Mouse (Mus musculus) lung, embryonic 16.5 days (tissue): Measurements from ENCODE around the gene Pacsin2. TPM values are rescaled to one million over a fixed set of nuclear protein-coding genes. Genes with fewer than 3 reads are reported as not detected.

Experiments
- ATAC-seq: fragments of 200-750 bp; cut with Nextera tagmentation; 2 replicates; pipeline ENCODE4 v1.8.0; 2017; ENCODE audit warnings: low read depth, mild to moderate bottlenecking, moderate library complexity
- H3K27ac ChIP-seq: fragments of 300-500 bp; sonication (generic); 2 replicates; pipeline ENCODE4 v1.5.1; 2014; ENCODE audit warnings: mild to moderate bottlenecking, control low read depth, low read length
- H3K27me3 ChIP-seq: fragments of 300-500 bp; sonication (generic); 2 replicates; pipeline ENCODE4 v1.6.1; 2014; ENCODE audit warnings: low read depth, low read length, mixed read lengths; ENCODE audit not compliant: control insufficient read depth, insufficient read depth
- H3K36me3 ChIP-seq: fragments of 300-500 bp; sonication (generic); 2 replicates; pipeline ENCODE4 v1.6.1; 2014; ENCODE audit warnings: low read length; ENCODE audit not compliant: control insufficient read depth, insufficient read depth
- H3K4me1 ChIP-seq: fragments of 300-500 bp; sonication (generic); replicated peaks from 2 replicates; pipeline ENCODE4 v1.6.1; 2014; ENCODE audit warnings: low read length, mixed read lengths; ENCODE audit not compliant: control insufficient read depth, insufficient read depth
- H3K4me2 ChIP-seq: fragments of 300-500 bp; sonication (generic); 2 replicates; pipeline ENCODE4 v1.6.1; 2014; ENCODE audit warnings: low read depth, low read length, control low read depth
- H3K4me3 ChIP-seq: fragments of 300-500 bp; sonication (generic); 2 replicates; pipeline ENCODE4 v1.5.1; 2014; ENCODE audit warnings: mild to moderate bottlenecking, low read length, control low read depth
- H3K9ac ChIP-seq: fragments of 300-500 bp; sonication (generic); 2 replicates; pipeline ENCODE4 v1.6.1; 2014; ENCODE audit warnings: low read length, control low read depth
- H3K9me3 ChIP-seq: fragments of 300-500 bp; sonication (generic); 2 replicates; pipeline ENCODE4 v1.6.1; 2016; ENCODE audit warnings: low read length; ENCODE audit not compliant: control insufficient read depth
- WGBS: fragments of 180-500 bp; shearing (Covaris S2); extraction: QIAGEN DNeasy Blood & Tissue Kit; methylation state at CpG from one replicate; pipeline ENCODE4 v1.1.7; 2014; 5-methylcytosine and 5-hydroxymethylcytosine counted together
- polyA plus RNA-seq: library from polyadenylated mRNA; unstranded; fragments of >200 nt; fragmentation: Nextera tagmentation; extraction: Ambion mirVana; gene quantifications from 2 replicates; pipeline ENCODE4 v1.2.1, GENCODE M21; 2015

Gene Pacsin2
- polyA plus RNA-seq, 1 experiment from 2014 or later: 71.4 TPM

GRCm38 (mm10) chr15:83432231-83433031 lies 32.0 kb downstream of the Pacsin2 start:
- Histone ChIP-seq H3K9ac (peak overlapping the region; percentile 62), H3K4me3 (peak overlapping the region; percentile 25), H3K9me3 (no peaks in the 10 kb centered on the region), H3K4me1 (peaks cover 27% of the 10 kb centered on the region), H3K36me3 (no peaks in the 10 kb centered on the region), H3K27ac (peak overlapping the region; percentile 94), H3K4me2 (peak overlapping the region; percentile 51), H3K27me3 (no peaks in the 10 kb centered on the region)
- 32% methylated on average over 15 of the region's 15 CpGs for WGBS
- peak; percentile 83 for ATAC-seq

GRCm38 (mm10) chr15:83430986-83431763 lies 33.2 kb downstream of the Pacsin2 start:
- Histone ChIP-seq H3K4me2 (no peak overlapping the region), H3K27me3 (no peaks in the 10 kb centered on the region), H3K4me1 (peaks cover 37% of the 10 kb centered on the region), H3K9me3 (no peaks in the 10 kb centered on the region), H3K9ac (no peak overlapping the region), H3K36me3 (no peaks in the 10 kb centered on the region), H3K27ac (peak overlapping the region; percentile 94), H3K4me3 (no peak overlapping the region)
- WGBS: 75% methylated on average over 14 of the region's 14 CpGs
- no peak for ATAC-seq

- no peaks in the 10 kb centered on the region for H3K27me3 ChIP-seq
- peaks cover 38% of the 10 kb centered on the region for H3K4me1 ChIP-seq
- no peaks in the 10 kb centered on the region for H3K36me3 ChIP-seq
- H3K9me3 ChIP-seq: no peaks in the 10 kb centered on the region
- no peak overlapping the region for H3K4me2 ChIP-seq
- no peak overlapping the region for H3K4me3 ChIP-seq
- ATAC-seq: no peak
- no peak overlapping the region for H3K9ac ChIP-seq
- WGBS: 73% methylated on average over 7 of the region's 7 CpGs
- peak overlapping the region; percentile 47; the same call in 1 of the 2 replicates for H3K27ac ChIP-seq
Observed at GRCm38 (mm10) chr15:83430419-83430818, 34.0 kb downstream of the Pacsin2 start.

GRCm38 (mm10) chr15:83428586-83428985 lies 35.8 kb downstream of the Pacsin2 start:
- no peak overlapping the region for H3K4me2 ChIP-seq
- 96% methylated on average over 1 of the region's 1 CpGs for WGBS
- no peaks in the 10 kb centered on the region for H3K27me3 ChIP-seq
- H3K4me3 ChIP-seq: no peak overlapping the region
- H3K36me3 ChIP-seq: no peaks in the 10 kb centered on the region
- no peak overlapping the region for H3K9ac ChIP-seq
- ATAC-seq: no peak
- H3K4me1 ChIP-seq: peaks cover 35% of the 10 kb centered on the region
- H3K9me3 ChIP-seq: no peaks in the 10 kb centered on the region
- no peak overlapping the region for H3K27ac ChIP-seq

GRCm38 (mm10) chr15:83427294-83428163 lies 36.9 kb downstream of the Pacsin2 start:
- ATAC-seq: no peak
- peaks cover 25% of the 10 kb centered on the region for H3K4me1 ChIP-seq
- no peaks in the 10 kb centered on the region for H3K9me3 ChIP-seq
- H3K27me3 ChIP-seq: no peaks in the 10 kb centered on the region
- no peak overlapping the region for H3K4me2 ChIP-seq
- WGBS: 66% methylated on average over 9 of the region's 9 CpGs
- H3K4me3 ChIP-seq: no peak overlapping the region
- H3K27ac ChIP-seq: no peak overlapping the region
- no peak overlapping the region for H3K9ac ChIP-seq
- H3K36me3 ChIP-seq: no peaks in the 10 kb centered on the region

GRCm38 (mm10) chr15:83425794-83426193 lies 38.6 kb downstream of the Pacsin2 start:
- Histone ChIP-seq H3K9me3 (no peaks in the 10 kb centered on the region), H3K4me1 (peaks cover 22% of the 10 kb centered on the region), H3K4me3 (no peak overlapping the region), H3K4me2 (no peak overlapping the region), H3K9ac (no peak overlapping the region), H3K27ac (peak overlapping the region; percentile 23; the same call in 1 of the 2 replicates), H3K27me3 (no peaks in the 10 kb centered on the region), H3K36me3 (no peaks in the 10 kb centered on the region)
- WGBS: 26% methylated on average over 5 of the region's 5 CpGs
- ATAC-seq: peak; percentile 59; the same call in 1 of the 2 replicates

GRCm38 (mm10) chr15:83425277-83425676 lies 39.1 kb downstream of the Pacsin2 start:
- Histone ChIP-seq H3K27ac (no peak overlapping the region), H3K4me1 (peaks cover 22% of the 10 kb centered on the region)

GRCm38 (mm10) chr15:83423589-83424384 lies 40.6 kb downstream of the Pacsin2 start:
- Histone ChIP-seq H3K9me3 (no peaks in the 10 kb centered on the region), H3K4me1 (peaks cover 30% of the 10 kb centered on the region), H3K4me3 (no peak overlapping the region), H3K9ac (no peak overlapping the region), H3K27me3 (no peaks in the 10 kb centered on the region), H3K36me3 (no peaks in the 10 kb centered on the region), H3K4me2 (no peak overlapping the region), H3K27ac (no peak overlapping the region)
- WGBS: 60% methylated on average over 5 of the region's 5 CpGs
- ATAC-seq: 0 out of 2 replicates have a peak, but pooled peaks have one; percentile 27

More at GRCm38 (mm10) chr15:83425277-83425676, 39.1 kb downstream of the Pacsin2 start:
- Histone ChIP-seq H3K9me3 (no peaks in the 10 kb centered on the region), H3K4me3 (no peak overlapping the region), H3K9ac (no peak overlapping the region), H3K36me3 (no peaks in the 10 kb centered on the region), H3K27me3 (no peaks in the 10 kb centered on the region), H3K4me2 (no peak overlapping the region)
- no peak for ATAC-seq
- WGBS: 56% methylated on average over 4 of the region's 4 CpGs
